Mouse (Mus musculus): ENCODE measurements at regions not wholly inside any gene's neighbourhood (a gene's known extent, or its start where the extent isn't known, plus 50 kb on each side); places are given as distances from the start of the nearest gene placed in this dataset.

GRCm38 (mm10) chrX:160250346-160251038 is 112.3 kb upstream of the Pdha1 start:
- WGBS: 72% methylated on average over 3 of the region's 3 CpGs
- no peak overlapping the region for H3K4me3 ChIP-seq
- DNase-seq (ENCODE audit: low spot score): no peak
- H3K4me1 ChIP-seq: no peaks in the 10 kb centered on the region
- no peak overlapping the region for H3K27ac ChIP-seq
- no peaks in the 10 kb centered on the region for H3K9me3 ChIP-seq (replicated peaks)
- H3K27me3 ChIP-seq (ENCODE audit: low read depth, poor library complexity, severe bottlenecking): peaks cover 79% of the 10 kb centered on the region
- H3K36me3 ChIP-seq: no peaks in the 10 kb centered on the region

GRCm38 (mm10) chrX:160206404-160206803 is 68.2 kb upstream of the Pdha1 start:
- no peaks in the 10 kb centered on the region for H3K9me3 ChIP-seq (replicated peaks)
- no peak overlapping the region for H3K4me3 ChIP-seq
- no peak overlapping the region for H3K27ac ChIP-seq
- no peaks in the 10 kb centered on the region for H3K36me3 ChIP-seq
- WGBS: 93% methylated on average over 3 of the region's 3 CpGs
- H3K27me3 ChIP-seq (ENCODE audit: low read depth, poor library complexity, severe bottlenecking): peaks cover 75% of the 10 kb centered on the region
- H3K4me1 ChIP-seq: no peaks in the 10 kb centered on the region
- no peak for DNase-seq (ENCODE audit: low spot score)
